Mouse (Mus musculus): Measurements from ENCODE around the gene Trim71.
"Not testable (repeated sequence)": the region's sequence is repeated elsewhere in the genome, so short reads cannot be mapped to it uniquely, and the experiment has no call there.

The Trim71 gene

DNA sequence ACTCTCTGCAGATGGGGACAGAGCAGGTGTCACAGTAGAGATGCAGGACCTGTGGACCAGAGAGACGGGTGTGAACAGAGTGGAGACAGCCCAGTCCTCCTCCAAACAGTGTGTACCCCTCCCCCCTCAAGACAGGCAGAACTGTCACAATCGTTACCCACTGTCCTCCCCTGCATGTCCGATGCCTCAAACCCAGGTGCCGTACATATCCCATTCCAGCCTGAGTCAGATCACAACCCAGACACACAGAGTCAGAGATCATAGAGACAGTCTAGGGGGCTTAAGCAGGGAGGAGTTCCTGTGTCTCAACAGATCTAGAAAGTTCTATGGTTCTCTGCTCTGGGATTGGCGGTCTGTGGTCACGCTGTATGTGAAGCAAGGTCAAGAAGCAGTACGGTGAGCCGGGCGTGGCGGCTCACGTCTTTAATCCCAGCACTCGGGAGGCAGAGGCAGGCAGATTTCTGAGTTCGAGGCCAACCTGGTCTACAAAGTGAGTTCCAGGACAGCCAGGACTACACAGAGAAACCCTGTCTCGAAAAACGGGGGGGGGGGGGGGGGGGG lies 39.0 kb downstream of the Trim71 start:
- DNase-seq: no peak

DNA sequence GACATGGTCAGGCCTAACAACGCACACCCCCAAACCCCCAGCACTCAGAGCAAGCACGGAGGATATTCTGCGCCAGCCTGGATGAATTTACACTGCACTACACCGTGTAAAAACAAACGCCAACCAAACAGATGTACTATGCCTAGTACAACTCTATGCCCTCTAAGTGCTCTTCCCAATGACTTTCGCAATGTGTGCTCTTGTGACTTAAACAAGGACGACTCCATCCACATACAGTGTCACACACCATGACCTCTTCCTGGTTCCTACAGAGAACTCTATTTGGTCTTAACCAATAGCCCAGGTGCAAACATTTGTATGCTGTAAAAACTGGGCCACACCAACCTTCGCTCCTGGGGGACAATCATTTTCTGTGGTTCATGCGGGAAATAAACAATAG lies 41.7 kb downstream of the Trim71 start:
- DNase-seq: peak; percentile 53

DNA sequence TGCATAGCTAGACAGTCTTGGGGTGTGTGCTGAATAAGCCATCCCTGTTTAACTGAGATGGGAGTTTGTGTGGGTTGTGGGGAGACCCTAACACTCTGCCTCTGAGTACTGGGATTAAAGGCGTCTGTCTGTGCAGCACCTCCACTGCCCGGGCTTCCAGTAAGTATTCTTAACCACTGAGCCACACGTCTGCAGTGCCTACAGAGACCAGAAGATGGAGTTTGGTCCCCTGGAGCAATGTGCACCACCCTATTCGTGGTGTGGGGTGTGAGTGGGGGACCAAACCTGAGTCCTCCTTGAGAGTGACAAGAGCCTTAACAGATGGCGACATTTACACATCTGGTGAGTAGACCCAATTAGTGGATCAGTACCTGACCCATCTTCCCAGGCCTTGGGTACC lies 42.1 kb downstream of the Trim71 start:
- DNase-seq: no peak

DNA sequence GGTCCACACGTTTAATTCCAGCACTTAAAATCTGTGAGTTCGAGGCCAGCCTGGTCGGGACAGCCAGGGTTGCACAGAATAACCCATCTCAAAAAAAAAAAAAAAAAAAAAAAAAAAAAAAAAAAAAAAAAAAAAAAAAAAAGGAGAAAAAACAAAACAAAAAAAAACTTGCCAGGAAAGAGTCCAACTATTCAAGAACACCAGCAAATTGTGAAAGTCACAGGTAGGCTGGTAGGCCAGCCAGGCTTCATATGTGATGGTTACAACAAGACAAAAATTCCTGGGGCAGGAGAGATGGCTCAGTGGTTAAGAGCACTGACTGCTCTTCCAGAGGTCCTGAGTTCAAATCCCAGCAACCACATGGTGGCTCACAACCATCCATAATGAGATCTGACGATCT lies 43.6 kb downstream of the Trim71 start:
- not testable (repeated sequence) for DNase-seq

DNA sequence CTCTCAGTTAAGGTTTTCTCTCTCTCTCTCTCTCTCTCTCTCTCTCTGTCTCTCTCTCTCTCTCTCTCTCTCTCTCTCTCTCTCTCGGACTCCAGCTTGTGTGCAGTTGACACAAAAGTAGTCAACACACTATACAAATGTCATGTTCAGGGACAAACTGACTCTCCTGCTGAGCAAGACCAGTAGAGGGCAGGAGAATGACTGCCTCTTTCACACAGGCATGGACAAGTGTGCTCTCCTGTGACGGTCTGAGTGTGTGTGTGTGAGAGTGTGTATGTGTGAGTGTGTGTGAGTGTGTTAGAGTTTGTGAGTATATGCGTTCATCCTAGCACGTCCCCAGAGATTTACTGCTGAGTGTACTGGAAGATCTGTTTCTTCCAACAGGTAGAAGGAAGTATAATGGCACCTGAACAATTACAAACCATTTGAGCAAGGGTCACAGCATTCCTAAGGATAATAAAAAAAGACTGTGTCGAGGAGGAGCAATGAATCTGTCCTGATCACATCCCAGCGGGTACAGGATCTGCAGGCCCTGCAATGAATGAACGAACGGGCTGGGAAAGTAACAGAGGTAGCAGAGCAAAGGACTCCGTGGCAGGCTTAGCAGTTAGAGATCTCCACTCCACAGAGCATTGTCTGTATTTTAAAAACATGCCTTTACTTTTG lies 45.2 kb downstream of the Trim71 start:
- DNase-seq: no peak

DNA sequence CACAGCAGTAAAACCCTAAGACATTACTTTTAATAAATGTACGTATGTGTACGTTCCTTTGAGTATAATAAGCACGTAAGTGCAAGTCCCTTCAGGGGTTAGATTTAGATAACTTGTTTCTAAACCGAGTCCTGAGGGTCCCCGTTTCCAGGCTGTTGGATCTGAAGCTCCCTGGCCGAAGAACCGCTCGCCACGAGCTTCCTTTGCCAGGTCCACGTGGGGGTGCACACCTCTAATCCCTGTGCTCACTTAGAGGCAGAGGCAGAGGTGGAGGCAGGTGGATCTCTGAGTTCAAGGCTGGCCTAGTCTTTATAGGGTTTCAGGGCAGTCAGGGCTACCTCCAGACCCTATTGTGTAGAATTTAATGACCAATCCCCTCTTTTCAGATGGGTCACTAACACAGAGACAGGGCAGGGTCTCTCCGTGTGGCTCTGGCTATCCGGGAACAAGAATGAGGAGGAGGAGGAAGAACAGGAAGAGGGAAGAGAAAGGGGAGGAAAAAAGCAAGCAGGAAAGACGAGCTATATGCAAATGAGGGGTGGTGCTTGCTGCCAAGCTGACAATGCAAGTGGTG lies 46.2 kb downstream of the Trim71 start:
- no peak for DNase-seq

DNA sequence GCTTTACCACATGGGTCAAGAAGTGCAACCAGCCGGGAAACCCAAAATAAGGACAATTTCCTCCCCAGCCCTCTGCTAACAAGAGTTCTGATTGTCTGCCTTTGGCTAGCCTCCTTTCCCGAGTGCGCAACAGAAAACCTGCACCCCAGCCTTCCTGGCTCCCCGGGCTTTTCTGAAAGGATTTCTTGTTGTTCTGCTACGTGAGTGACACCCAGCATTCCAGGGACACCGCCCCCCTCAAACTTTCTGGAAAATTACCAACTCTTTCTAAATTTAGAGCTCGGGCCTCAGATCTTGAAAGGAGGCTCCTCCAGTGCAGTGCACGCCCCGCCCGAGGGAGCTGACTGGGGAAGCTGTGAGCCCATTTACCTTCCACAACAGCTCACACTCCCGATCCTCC lies 48.8 kb downstream of the Trim71 start, which contains the start of gene C130032M10Rik:
TSS of gene C130032M10Rik (plus strand) at position 334 of the 400 bp plus-strand sequence.
- peak; percentile 19 for DNase-seq

DNA sequence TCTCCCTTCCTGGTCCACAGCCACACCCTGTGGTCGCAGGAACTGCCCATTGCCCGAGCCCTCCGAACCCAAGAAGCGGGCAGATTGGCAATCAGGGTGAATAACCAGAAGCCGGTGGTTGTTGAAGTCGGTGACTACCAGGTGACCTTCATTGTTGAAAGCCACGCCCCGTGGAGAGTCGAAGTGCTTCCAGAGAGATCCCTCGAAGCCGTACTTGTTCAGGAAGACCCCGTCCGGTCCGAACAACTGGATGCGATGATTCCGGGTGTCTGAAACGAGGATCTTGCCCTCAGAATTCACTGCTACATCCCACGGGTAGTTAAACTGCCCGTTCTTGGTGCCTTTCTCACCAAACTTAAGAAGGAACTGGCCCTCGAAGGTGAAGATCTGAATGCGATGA lies 51.3 kb downstream of the Trim71 start:
- no peak for DNase-seq

DNA sequence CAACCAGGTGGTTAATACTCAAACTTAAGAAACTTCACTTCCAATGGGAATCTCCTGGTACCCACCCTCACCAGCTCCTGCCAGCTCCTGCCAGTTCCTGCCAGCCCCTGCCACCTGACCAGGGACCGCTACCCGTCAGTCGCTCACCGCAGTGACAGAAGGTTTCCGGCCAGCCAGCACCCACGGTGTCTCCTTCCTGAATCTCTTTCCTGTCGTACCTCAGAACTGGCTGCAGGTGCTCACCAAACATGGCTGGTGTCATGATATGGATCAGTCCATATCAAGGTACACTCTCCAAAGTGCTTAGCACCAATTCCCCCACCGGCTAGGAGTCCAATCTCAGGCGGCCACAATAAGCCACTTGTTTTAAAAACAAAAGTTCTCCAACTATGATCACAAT lies 54.4 kb downstream of the Trim71 start:
- no peak for DNase-seq

DNA sequence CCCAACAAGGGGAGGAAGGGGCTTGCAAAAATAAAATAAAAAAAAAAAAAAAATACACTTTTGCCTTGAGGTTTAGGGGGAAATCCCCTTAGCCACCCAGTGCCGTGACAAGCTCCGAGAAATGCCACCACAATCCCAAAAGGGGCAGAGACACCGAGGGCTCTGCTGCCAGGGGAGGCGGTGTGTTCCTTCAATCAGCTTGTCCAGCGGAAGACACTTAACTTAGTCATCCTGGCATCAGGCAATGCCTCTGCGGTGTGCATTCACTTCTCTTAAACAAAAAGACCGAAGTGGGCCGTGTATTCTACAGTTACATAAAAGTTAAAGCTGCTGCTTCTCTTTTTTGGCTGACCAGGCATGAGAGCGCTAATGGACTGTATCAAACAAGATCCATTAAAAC lies 56.7 kb downstream of the Trim71 start:
- no peak for DNase-seq

DNA sequence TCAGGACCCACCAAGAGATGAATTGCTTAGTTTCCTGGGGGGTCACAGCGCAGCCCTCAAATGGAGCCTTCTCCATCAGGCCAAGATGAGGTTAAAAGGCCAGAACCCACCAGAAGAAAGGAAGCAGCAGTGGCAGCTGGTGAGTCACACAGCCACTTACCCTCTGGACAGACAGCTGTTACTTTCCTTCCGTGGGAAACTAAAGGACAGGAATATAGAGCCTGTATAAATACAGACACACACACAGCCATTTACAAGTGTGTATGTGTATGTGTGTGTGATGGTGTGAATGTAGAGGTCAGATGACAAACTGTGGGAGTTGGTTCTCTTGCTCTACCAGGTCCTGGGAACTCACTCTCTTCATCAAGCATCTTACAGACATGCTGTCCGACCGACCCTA lies 57.6 kb downstream of the Trim71 start:
- DNase-seq: no peak

DNA sequence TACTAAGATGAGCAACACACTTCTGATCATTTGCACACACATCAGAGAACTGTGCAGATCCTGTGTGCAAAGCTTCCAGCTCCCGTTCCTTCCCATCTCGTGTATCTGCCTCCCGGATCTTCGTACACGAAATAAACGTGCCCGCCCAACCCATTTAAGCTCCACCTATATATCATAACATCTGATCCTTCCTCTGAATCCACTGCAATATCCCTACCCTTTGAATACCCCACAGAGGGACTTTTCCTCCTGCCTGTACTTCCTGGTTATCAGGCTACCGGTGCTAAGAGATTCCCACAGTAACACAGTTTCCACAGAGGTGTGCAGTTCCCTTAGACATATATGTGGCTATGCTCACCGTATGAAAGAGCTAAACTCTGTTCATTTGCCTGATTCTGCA lies 59.4 kb downstream of the Trim71 start, which contains the start of gene Ccr4:
TSS of gene Ccr4 (minus strand) at position 101 of the 400 bp plus-strand sequence.
- no peak for DNase-seq

DNA sequence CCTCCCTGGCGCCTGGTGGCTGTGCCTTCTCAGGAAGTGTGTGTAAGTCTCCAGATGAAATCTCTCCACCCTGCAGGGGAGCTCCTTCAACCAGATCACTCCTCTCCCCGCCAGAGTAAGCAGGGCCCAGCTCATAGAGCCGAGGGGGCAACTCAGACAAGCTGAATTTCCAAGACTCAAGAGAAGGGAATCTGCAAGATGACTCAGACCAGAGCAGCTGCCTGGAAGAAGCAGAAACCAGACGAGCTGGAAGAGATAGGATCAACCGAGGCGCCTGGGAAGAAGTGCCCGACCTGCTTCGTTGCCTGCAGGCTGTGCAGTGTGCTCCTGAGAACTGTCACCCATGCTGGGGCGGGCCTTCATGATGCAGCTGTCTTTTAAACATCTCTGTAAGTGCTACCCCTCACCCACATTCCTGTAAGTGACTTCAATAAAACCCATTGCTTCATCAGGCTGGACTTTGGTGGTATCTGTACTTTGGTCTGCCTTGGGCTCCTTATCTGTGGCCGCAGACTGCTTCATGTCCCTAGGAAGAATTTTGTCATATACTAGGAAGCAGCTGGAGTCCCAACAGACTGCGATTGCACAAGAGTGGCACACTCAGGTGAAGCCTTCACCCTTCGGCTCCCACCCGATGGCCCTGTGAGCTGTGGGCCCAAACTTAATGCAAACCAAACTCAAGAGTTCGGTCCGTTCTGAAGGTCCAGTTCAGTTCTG lies 61.3 kb downstream of the Trim71 start:
- no peak for DNase-seq

DNA sequence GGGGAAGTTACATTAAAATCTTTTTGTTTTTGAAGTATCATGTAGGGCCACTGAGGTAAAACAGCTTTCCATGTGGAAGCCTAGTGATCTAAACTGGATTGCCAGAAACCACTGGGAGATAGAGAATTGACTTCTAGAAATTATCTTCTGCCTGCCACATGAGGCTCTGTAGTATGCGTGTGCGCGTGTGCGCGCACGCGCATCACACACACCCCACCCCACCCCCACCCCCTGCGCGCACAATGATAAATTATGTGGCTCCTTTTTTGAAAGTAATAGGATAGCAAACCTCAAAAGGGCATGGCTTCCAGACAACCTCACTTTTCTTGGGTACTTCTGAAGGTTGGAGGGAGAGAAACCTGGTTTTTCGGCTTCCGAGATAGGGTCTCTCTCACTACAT lies 62.3 kb downstream of the Trim71 start:
- DNase-seq: no peak

DNA sequence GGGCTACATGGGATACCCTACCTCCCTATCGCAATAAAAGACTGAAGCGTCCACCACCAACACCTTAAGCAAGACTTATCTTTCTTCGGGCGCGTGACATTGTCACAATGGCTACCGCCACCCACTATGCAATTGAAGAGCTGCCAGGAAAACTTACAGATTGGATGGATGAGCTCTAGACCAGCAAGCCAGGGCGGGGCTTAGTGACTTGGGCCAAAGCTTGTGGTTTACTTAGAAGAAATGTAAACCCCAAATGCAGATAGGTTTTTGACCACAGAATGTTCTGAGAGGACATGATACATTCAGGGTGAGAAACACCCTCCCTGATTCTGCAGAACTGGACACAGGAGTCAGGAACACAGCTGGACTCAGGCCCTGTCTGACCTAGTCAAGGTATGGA lies 63.1 kb downstream of the Trim71 start:
- no peak for DNase-seq

DNA sequence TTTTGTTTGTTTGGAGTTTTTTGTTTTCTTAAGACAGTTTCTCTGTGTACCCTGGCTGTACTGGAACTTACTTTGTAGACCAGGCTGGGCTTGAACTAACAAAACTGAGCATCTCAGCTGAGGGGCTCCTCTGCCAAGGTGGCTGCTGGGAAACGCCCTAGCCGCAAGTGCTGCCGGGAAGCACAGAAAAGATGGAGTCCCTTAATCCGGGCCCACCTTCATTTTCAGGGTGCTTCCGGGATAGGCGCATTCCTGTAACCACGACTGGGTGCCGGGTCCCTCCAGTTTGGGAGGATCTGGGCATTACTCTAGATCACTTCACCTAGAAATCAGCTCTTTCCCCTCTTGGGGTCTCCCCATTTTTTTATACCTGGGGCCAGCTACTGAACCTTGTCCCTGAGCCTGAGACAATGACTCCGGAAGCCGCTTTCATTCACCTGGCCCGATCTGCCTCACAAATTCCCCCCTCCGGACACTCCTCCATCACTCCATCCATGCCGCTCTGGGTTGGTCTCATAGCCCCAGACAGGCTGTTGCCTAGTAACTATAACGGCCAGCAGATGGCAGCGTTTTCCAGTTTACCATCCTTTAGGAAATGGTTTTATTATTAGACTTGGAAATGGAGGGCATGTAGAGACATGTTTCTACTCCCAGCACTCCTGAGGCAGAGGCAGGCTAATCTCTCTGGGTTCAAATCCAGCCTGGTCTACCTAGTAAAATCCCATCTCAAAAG lies 64.2 kb downstream of the Trim71 start:
- peak; percentile 83 for DNase-seq

DNA sequence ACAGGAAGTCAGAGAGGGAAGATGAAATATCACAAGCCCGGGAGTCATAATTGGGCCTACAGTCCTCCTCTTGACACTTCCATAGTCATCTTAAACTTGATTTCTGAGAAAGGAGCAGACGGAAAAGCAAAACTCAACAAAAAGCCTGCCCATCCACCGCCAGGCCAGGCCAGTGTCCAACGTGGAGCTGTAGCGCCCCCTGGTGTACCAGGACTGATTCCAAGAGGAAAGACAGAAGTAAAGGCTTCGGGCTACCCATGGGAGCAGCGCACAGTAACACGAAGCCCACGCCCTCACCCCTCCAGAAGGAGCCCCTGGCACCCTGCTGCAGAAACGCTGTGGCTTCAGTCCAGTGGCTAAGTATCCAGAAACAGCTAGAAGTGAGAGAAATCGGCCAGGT lies 66.0 kb downstream of the Trim71 start:
- peak; percentile 90 for DNase-seq

DNA sequence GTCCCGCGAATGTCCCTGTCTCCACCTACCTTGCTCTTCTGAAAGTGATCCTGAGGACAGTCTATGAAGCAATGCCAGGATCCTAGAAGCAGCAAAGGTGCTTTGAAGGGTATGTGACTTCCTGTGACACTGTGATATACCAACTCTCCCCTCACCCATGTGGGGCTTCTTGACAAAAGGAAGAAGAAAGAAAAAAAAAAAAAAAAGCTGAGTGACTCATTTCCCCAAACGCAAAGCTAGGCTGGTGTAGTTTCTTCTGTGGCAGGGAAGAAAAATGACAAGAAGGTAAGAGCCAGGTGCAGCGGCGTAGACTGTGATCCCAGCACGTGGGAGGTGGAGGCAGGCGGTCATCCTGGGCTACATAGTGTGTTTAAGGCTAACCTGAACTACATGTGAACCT lies 67.7 kb downstream of the Trim71 start:
- DNase-seq: no peak

DNA sequence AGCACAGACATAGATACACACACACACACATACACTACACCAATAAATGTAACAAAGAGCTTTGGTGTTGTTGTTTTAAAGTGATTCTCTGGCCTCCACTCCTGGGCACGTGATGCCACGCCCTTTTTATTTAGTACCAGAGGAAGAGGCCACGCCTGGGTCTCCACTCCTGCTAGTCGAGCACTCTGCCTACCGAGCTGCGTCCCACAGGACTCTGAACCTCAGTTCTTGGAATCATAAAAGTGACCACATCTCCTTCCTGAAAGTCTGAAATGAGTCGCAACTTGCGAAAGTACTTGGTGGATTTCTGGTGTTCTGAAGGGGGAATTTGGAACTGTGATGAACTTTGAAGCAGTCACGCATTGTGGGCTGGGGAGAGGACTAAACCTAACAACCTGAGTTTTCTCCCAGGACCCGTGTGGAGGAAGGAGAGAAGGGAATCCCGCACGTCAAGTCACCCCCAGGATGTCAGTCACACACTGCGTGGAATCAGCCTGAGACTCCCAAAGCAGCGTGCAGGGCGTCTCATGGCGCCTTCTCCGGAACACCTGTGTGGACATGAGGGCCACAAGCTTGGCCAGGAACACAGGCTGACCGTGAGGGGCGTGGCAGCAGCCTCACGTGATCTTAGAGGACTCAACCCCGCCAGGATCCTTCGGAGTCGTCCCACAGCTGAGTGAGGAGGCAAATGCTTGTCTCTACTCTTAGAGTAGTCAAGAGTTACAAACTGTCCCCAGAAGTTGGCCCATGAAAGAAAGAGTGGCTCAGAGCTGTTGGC lies 76.5 kb downstream of the Trim71 start:
- no peak for DNase-seq

DNA sequence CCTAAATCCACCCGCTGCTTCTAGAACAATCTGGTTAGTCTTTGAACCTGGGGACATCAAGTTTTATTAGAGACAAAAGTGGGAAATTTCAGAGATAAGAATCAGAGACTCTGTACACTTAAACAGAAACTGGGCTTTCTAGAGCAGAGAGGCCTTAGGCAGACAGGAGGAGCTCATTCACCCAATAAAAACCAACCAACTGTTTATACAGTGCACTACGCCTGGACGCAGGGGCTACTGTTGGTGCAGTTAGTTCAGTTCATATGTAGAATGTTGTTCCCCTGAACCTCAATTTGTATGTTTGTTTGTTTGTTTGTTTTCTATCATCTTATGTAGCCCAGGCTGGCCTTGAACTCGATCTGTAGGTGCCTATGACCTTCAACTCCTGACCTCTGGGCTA lies 77.4 kb downstream of the Trim71 start:
- no peak for DNase-seq

DNA sequence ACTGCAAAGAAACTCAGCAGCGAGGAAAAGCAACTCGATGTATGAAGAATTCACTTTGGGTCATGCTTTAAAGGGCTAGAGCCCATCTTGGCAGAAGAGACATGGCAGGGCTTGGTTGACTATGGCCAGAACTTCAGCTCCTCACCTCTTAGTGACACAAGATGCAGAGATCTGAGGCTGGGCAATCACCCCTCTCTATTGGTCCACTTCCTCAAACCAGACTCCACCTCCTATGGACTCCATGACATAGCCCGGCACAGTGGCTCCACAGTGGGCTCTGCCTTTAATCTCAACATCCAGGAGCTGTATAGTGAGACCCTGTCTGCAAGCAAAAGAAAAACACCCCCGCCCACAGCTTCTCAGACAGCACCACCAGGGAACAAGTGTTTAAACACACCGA lies 79.4 kb downstream of the Trim71 start:
- DNase-seq: no peak

DNA sequence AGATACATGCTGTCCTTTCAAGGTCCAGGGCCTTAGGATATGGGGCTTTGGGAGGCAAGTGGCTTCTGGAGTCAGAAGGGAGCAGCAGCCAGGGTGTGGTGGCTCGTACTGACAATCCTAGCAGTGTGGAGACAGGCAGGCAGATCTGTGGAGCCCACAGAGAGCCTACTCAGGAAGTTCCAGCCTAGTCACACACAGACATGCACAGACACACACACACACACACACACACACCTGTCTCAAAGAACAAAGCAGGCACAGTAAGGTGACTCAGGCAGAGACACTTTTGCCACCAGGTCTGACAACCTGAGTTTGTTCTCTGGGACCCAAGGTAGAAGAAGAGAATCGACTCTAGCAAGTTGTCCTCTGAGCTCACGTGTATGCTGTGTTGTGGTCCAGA lies 83.2 kb downstream of the Trim71 start:
- no peak for DNase-seq
